Mouse (Mus musculus): Measurements from ENCODE around the gene Nbeal2. TPM values are rescaled to one million over a fixed set of nuclear protein-coding genes. Genes with fewer than 3 reads are reported as not detected.

Gene Nbeal2
- total RNA-seq, 2 experiments from 2014 or later: 7.8 to 13.5 TPM

GRCm38 (mm10) chr9:110624361-110625166 is 29.4 kb downstream of the Nbeal2 start, which contains the start of gene Nradd:
TSS of gene Nradd (minus strand) at chr9:110624452.
- intact Hi-C loops (cut with DNase I): no loop called here
- DNase-seq (ENCODE audit: low spot score in 2 of 2): peak; percentile 80

GRCm38 (mm10) chr9:110623416-110624195 is 30.4 kb downstream of the Nbeal2 start:
- intact Hi-C loops (cut with DNase I): no loop called here

GRCm38 (mm10) chr9:110622621-110623219 is 31.2 kb downstream of the Nbeal2 start:
- DNase-seq (ENCODE audit: low spot score in 2 of 2): no peak
- intact Hi-C loops (cut with DNase I): no loop called here

More at GRCm38 (mm10) chr9:110623416-110624195, 30.4 kb downstream of the Nbeal2 start:
- no peak for DNase-seq (ENCODE audit: low spot score in 2 of 2)

GRCm38 (mm10) chr9:110620685-110621084 is 33.3 kb downstream of the Nbeal2 start:
- DNase-seq (ENCODE audit: low spot score in 2 of 2): no peak
- intact Hi-C loops (cut with DNase I): no loop called here

- intact Hi-C loops (cut with DNase I): no loop called here
- no peak for DNase-seq (ENCODE audit: low spot score in 2 of 2)
Measured at GRCm38 (mm10) chr9:110620180-110620579, 33.8 kb downstream of the Nbeal2 start.

- intact Hi-C loops (cut with DNase I): no loop called here
- no peak for DNase-seq (ENCODE audit: low spot score in 2 of 2)
Measured at GRCm38 (mm10) chr9:110617081-110617480, 36.9 kb downstream of the Nbeal2 start.

GRCm38 (mm10) chr9:110611471-110611870 is 42.5 kb downstream of the Nbeal2 start:
- intact Hi-C loops (cut with DNase I): no loop called here
- no peak for DNase-seq (ENCODE audit: low spot score in 2 of 2)

GRCm38 (mm10) chr9:110583521-110583920 is 70.4 kb downstream of the Nbeal2 start:
- intact Hi-C loops (cut with DNase I): no loop called here
- no peak for DNase-seq (ENCODE audit: low spot score in 2 of 2)

GRCm38 (mm10) chr9:110582161-110582560 is 71.8 kb downstream of the Nbeal2 start:
- intact Hi-C loops (cut with DNase I): no loop called here
- DNase-seq (ENCODE audit: low spot score in 2 of 2): no peak

Small RNA genes within 50 kb of the gene (microRNA-seq; reads per million reads assigned to microRNA genes)
- not detected for gene Mir8107

Other genes with a start within 250 kb of the Nbeal2 start
- 10 to 100 TPM; 48.5 to 65.7 TPM for gene Ptpn23, start 245.9 kb downstream of the Nbeal2 start, total RNA-seq (2021)
- gene Ngp, start 234.4 kb downstream of the Nbeal2 start, total RNA-seq (2021): under 1 TPM in 1 of 2 experiments, not detected in 1; 0.34 TPM
- 10 to 100 TPM; 26.9 to 28.6 TPM for gene Klhl18, start 177.5 kb downstream of the Nbeal2 start, total RNA-seq (2021)
- gene Kif9, start 177.2 kb downstream of the Nbeal2 start, total RNA-seq (2021): 1 to 10 TPM; 3.2 to 3.9 TPM
- 10 to 100 TPM; 66.6 to 81.9 TPM for gene Setd2, start 121.6 kb downstream of the Nbeal2 start, total RNA-seq (2021)
- 1 to 10 TPM; 2.2 TPM for gene Nradd, start 29.7 kb downstream of the Nbeal2 start, total RNA-seq (2021)
- 10 to 100 TPM; 56.1 to 60.8 TPM for gene Ccdc12, start 2.3 kb upstream of the Nbeal2 start, total RNA-seq (2021)
- under 1 TPM in 1 of 2 experiments, not detected in 1; 0.59 TPM for gene Myl3, start 87.7 kb upstream of the Nbeal2 start, total RNA-seq (2021)
- gene Pth1r, start 93.0 kb upstream of the Nbeal2 start, total RNA-seq (2021): 1 to 10 TPM; 4.6 to 7.1 TPM
- not detected for gene Prss42, start 144.0 kb upstream of the Nbeal2 start, total RNA-seq (2021)
- not detected for gene Prss44, start 159.8 kb upstream of the Nbeal2 start, total RNA-seq (2021)
- under 1 TPM in 1 of 2 experiments, not detected in 1; 0.12 TPM for gene Prss43, start 172.5 kb upstream of the Nbeal2 start, total RNA-seq (2021)
- under 1 TPM; 0.52 to 0.66 TPM for gene Prss45, start 180.4 kb upstream of the Nbeal2 start, total RNA-seq (2021)
- not detected for gene Prss46, start 190.3 kb upstream of the Nbeal2 start, total RNA-seq (2021)
- under 1 TPM; 0.48 to 0.72 TPM for gene Prss50, start 203.8 kb upstream of the Nbeal2 start, total RNA-seq (2021)
- gene Als2cl, start 225.7 kb upstream of the Nbeal2 start, total RNA-seq (2021): 10 to 100 TPM in 1 of 2 experiments, 1 to 10 TPM in 1; 6.9 to 13.7 TPM
- gene Tmie, start 226.0 kb upstream of the Nbeal2 start, total RNA-seq (2021): 1 to 10 TPM; 2.8 to 3.7 TPM

Data from left cerebral cortex, postnatal 36 days (tissue).